ENCODE assay signal across 16 mouse cellular contexts in the genomic region with DNA sequence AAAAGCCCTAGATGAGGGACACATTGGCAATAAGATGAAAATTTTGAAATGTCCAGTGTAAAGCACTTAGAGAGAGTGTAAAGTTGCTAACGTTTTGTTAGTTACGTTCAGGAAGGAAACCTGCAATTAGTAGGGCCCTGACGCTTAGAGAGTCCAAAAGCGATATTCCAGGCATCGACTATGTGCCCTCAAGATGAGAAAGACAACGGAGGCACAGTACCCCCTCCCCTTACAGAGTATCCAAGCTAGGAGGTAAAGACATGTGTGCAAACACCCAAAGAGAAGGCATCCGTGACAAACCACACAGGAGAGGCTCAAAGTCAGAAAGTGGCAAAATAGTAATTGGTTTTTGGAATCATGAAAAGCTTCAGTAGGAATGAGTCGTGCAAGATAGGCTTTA. TPM values are rescaled to one million over a fixed set of nuclear protein-coding genes. Genes with fewer than 3 reads are reported as not detected.
A peak's percentile ranks its signal among the peaks of the same experiment; 100 is the strongest.
DNase-seq lines count a peak whose midpoint lies in the region; ATAC-seq lines count a peak whose summit lies in the region.
"Had no signal": no experiment of that assay in that cellular context is flagged by ENCODE, and none has a peak within 500 bp of the region (broad histone marks: within the 10 kb centered on the region; RNA-seq: fewer than 3 reads in every experiment).

No protein-coding gene starts in this region.

- no peak overlapping the region for H3K4me3 ChIP-seq in neural tube, embryonic 11.5 days (ENCODE audit: low read depth, low read length)
- H3K4me3 ChIP-seq in forebrain, embryonic 16.5 days (replicated peaks; ENCODE audit: low read length) = no peak overlapping the region
- H3K4me3 ChIP-seq in limb, embryonic 11.5 days (ENCODE audit: low read depth, low read length) = no peak overlapping the region
- no peak overlapping the region for H3K4me3 ChIP-seq in neural tube, embryonic 14.5 days (ENCODE audit: low read depth, low read length)
- H3K4me3 ChIP-seq: heart, embryonic 13.5 days had no signal

- H3K27me3 ChIP-seq in neural tube, embryonic 11.5 days (ENCODE audit: control insufficient read depth, insufficient read depth, low read length) = no peaks in the 10 kb centered on the region
- H3K27me3 ChIP-seq in forebrain, embryonic 16.5 days (replicated peaks; ENCODE audit: control insufficient read depth, insufficient read depth, low read length) = no peaks in the 10 kb centered on the region
- H3K27me3 ChIP-seq in limb, embryonic 11.5 days (ENCODE audit: control insufficient read depth, insufficient read depth, low read length) = no peaks in the 10 kb centered on the region
- no peaks in the 10 kb centered on the region for H3K27me3 ChIP-seq in neural tube, embryonic 14.5 days (ENCODE audit: control insufficient read depth, insufficient read depth, low read length)
- H3K27me3 ChIP-seq: heart, embryonic 13.5 days had no signal

- H3K9me3 ChIP-seq in neural tube, embryonic 11.5 days (ENCODE audit: control insufficient read depth, low read length) = no peaks in the 10 kb centered on the region
- no peaks in the 10 kb centered on the region for H3K9me3 ChIP-seq in forebrain, embryonic 16.5 days (ENCODE audit: control insufficient read depth, low read length)
- no peaks in the 10 kb centered on the region for H3K9me3 ChIP-seq in limb, embryonic 11.5 days (ENCODE audit: control insufficient read depth, low read length)
- no peaks in the 10 kb centered on the region for H3K9me3 ChIP-seq in neural tube, embryonic 14.5 days (ENCODE audit: control insufficient read depth, low read length)
- H3K9me3 ChIP-seq: heart, embryonic 13.5 days had no signal

- H3K4me2 ChIP-seq in neural tube, embryonic 11.5 days (ENCODE audit: low read depth) = no peak overlapping the region
- no peak overlapping the region for H3K4me2 ChIP-seq in forebrain, embryonic 16.5 days (ENCODE audit: low read length)
- no peak overlapping the region for H3K4me2 ChIP-seq in limb, embryonic 11.5 days (ENCODE audit: low read depth, severe bottlenecking)
- H3K4me2 ChIP-seq in neural tube, embryonic 14.5 days (ENCODE audit: low read depth, low read length) = no peak overlapping the region
- H3K4me2 ChIP-seq: heart, embryonic 13.5 days; liver, embryonic 11.5 days had no signal

- WGBS in neural tube, embryonic 11.5 days = 48% methylated on average over 8 of the region's 8 CpGs
- WGBS in forebrain, embryonic 16.5 days = 9% methylated on average over 8 of the region's 8 CpGs
- WGBS in limb, embryonic 11.5 days = 31% methylated on average over 8 of the region's 8 CpGs
- 21% methylated on average over 8 of the region's 8 CpGs for WGBS in neural tube, embryonic 14.5 days

- H3K9ac ChIP-seq in neural tube, embryonic 11.5 days (ENCODE audit: low read length) = no peak overlapping the region
- no peak overlapping the region for H3K9ac ChIP-seq in forebrain, embryonic 16.5 days (replicated peaks; ENCODE audit: low read depth, low read length)
- no peak overlapping the region for H3K9ac ChIP-seq in limb, embryonic 11.5 days (ENCODE audit: low read length)
- H3K9ac ChIP-seq in neural tube, embryonic 14.5 days (replicated peaks; ENCODE audit: low read depth, low read length) = no peak overlapping the region
- H3K9ac ChIP-seq: heart, embryonic 13.5 days had no signal

- peaks cover 25% of the 10 kb centered on the region for H3K4me1 ChIP-seq in neural tube, embryonic 11.5 days (ENCODE audit: control insufficient read depth, insufficient read depth, low read length)
- peaks cover 10% of the 10 kb centered on the region for H3K4me1 ChIP-seq in forebrain, embryonic 16.5 days (replicated peaks; ENCODE audit: control insufficient read depth, insufficient read depth, low read length)
- peaks cover 11% of the 10 kb centered on the region for H3K4me1 ChIP-seq in limb, embryonic 11.5 days (ENCODE audit: control insufficient read depth, insufficient read depth, low read length)
- peaks cover 26% of the 10 kb centered on the region for H3K4me1 ChIP-seq in neural tube, embryonic 14.5 days (ENCODE audit: control insufficient read depth, insufficient read depth, low read length)

- peak overlapping the region; percentile 7; the same call in 1 of the 2 replicates for H3K27ac ChIP-seq in neural tube, embryonic 11.5 days (ENCODE audit: low read depth, low read length)
- no peak overlapping the region for H3K27ac ChIP-seq in forebrain, embryonic 16.5 days (ENCODE audit: low read length)
- H3K27ac ChIP-seq in limb, embryonic 11.5 days (replicated peaks; ENCODE audit: low read depth, low read length) = no peak overlapping the region; the same call in 1 of the 2 replicates
- H3K27ac ChIP-seq in neural tube, embryonic 14.5 days (ENCODE audit: low read depth, low read length) = peak overlapping the region; percentile 60
- H3K27ac ChIP-seq: heart, embryonic 13.5 days; stomach, postnatal 0 days had no signal

- peak; percentile 51 for ATAC-seq in neural tube, embryonic 11.5 days (ENCODE audit: insufficient read depth, low FRiP score, low TSS enrichment)
- ATAC-seq in forebrain, embryonic 16.5 days = peak; percentile 55
- no peak for ATAC-seq in limb, embryonic 11.5 days (ENCODE audit: insufficient number of reproducible peaks, low FRiP score, low TSS enrichment, low read depth)
- ATAC-seq in neural tube, embryonic 14.5 days (ENCODE audit: low read depth) = peak; percentile 29
- ATAC-seq: lung, postnatal 0 days had no signal

- H3K36me3 ChIP-seq in neural tube, embryonic 11.5 days (ENCODE audit: control insufficient read depth, insufficient read depth, low read length) = no peaks in the 10 kb centered on the region
- no peaks in the 10 kb centered on the region for H3K36me3 ChIP-seq in forebrain, embryonic 16.5 days (ENCODE audit: control insufficient read depth, insufficient read depth)
- no peaks in the 10 kb centered on the region for H3K36me3 ChIP-seq in limb, embryonic 11.5 days (ENCODE audit: control insufficient read depth, insufficient read depth, low read length)
- no peaks in the 10 kb centered on the region for H3K36me3 ChIP-seq in neural tube, embryonic 14.5 days (ENCODE audit: control insufficient read depth, insufficient read depth, low read length)
- H3K36me3 ChIP-seq: heart, embryonic 13.5 days had no signal

- no peak for DNase-seq in neural tube, embryonic 11.5 days (ENCODE audit: low spot score)
- no peak for DNase-seq in neural tube, embryonic 10.5 days (ENCODE audit: extremely low spot score, low spot score)
- peak; percentile 22 for DNase-seq in limb, embryonic 11.5 days (ENCODE audit: low spot score)
- no peak for DNase-seq in gastrocnemius, adult 8-10 months (ENCODE audit: low spot score in 2 of 2)
- no peak for DNase-seq in lung, postnatal 14 days
- no peak for DNase-seq in T-cell, adult 2 months (ENCODE audit: low spot score)
- DNase-seq: B cell, adult 2 months; gastrocnemius, postnatal 36 days; kidney, postnatal 10 days had no signal

RNA-seq across cellular contexts. Expression of a gene that starts 31.6 kb away (rescaled TPM):
- polyA plus RNA-seq in neural tube, embryonic 11.5 days (2014; fragmentation: Nextera tagmentation; extraction: Ambion mirVana) = 0.14 TPM in 1 of 2 replicates, not detected in the other
- not detected in 2 replicates for polyA plus RNA-seq in forebrain, embryonic 16.5 days (2015; fragmentation: Nextera tagmentation; extraction: Ambion mirVana)
- 0.13 TPM in 1 of 2 replicates, not detected in the other for polyA plus RNA-seq in limb, embryonic 11.5 days (2014; fragmentation: Nextera tagmentation; extraction: Ambion mirVana)
- not detected in 2 replicates for polyA plus RNA-seq in neural tube, embryonic 14.5 days (2014; fragmentation: Nextera tagmentation; extraction: Ambion mirVana)
- total RNA-seq in gastrocnemius, adult 8-10 months (2022) = not detected
- total RNA-seq: ES-E14 had no signal
- polyA plus RNA-seq: stomach, postnatal 0 days had no signal

RNA-seq across cellular contexts. Expression of a gene that starts 56.4 kb away (rescaled TPM):
- polyA plus RNA-seq in neural tube, embryonic 11.5 days (2014; fragmentation: Nextera tagmentation; extraction: Ambion mirVana) = 0.16 and 0.31 TPM in 2 replicates
- 0.05 and 0.07 TPM in 2 replicates for polyA plus RNA-seq in forebrain, embryonic 16.5 days (2015; fragmentation: Nextera tagmentation; extraction: Ambion mirVana)
- polyA plus RNA-seq in limb, embryonic 11.5 days (2014; fragmentation: Nextera tagmentation; extraction: Ambion mirVana) = 0.56 and 0.87 TPM in 2 replicates
- polyA plus RNA-seq in neural tube, embryonic 14.5 days (2014; fragmentation: Nextera tagmentation; extraction: Ambion mirVana) = 0.05 and 0.13 TPM in 2 replicates
- not detected for total RNA-seq in gastrocnemius, adult 8-10 months (2022)
- total RNA-seq: ES-E14 had no signal

RNA-seq across cellular contexts. Expression of a gene that starts 56.4 kb away (rescaled TPM):
- 61.8 and 65.5 TPM in 2 replicates for polyA plus RNA-seq in neural tube, embryonic 11.5 days (2014; fragmentation: Nextera tagmentation; extraction: Ambion mirVana)
- 44.1 and 44.4 TPM in 2 replicates for polyA plus RNA-seq in forebrain, embryonic 16.5 days (2015; fragmentation: Nextera tagmentation; extraction: Ambion mirVana)
- 60.6 and 61.7 TPM in 2 replicates for polyA plus RNA-seq in limb, embryonic 11.5 days (2014; fragmentation: Nextera tagmentation; extraction: Ambion mirVana)
- 49.2 and 54.0 TPM in 2 replicates for polyA plus RNA-seq in neural tube, embryonic 14.5 days (2014; fragmentation: Nextera tagmentation; extraction: Ambion mirVana)
- total RNA-seq in gastrocnemius, adult 8-10 months (2022) = 100 to 1,000 TPM in 2 of 4 experiments, 10 to 100 TPM in 2; 80.6 to 111 (median 96.6) TPM

Comparison
In these comparisons a context has a peak if more than half of its experiments do, and no peak if none do; other contexts are left out.
1. H3K27ac ChIP-seq: peak in neural tube, embryonic 11.5 days (single experiment) and neural tube, embryonic 14.5 days (single experiment); none in forebrain, embryonic 16.5 days (single experiment) and limb, embryonic 11.5 days (single experiment).